Mouse (Mus musculus): ENCODE results near the gene Dysf.

Gene Dysf

DNA sequence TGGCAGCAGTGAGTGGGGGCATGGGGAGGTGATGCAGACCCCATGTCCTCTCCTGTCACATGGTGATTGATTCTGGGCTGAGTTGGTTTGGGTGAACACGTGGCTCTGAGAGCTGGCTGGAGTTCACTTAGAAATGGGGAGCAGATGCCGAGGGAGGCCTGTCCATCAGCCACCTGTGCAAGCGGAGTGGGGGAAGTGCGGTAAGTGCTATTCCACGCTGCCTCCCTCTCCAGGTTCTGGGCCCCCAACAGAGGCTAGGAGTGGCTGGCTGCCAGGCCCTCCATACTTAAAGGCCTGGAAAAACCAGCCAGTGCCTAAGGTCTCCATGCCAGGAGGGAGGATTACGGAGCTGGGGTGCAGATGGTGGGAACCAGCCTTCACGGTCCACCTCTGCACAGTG is 222.7 kb downstream of the Dysf start:
- peak; percentile 11 for DNase-seq (ENCODE audit: low read depth, low spot score)

DNA sequence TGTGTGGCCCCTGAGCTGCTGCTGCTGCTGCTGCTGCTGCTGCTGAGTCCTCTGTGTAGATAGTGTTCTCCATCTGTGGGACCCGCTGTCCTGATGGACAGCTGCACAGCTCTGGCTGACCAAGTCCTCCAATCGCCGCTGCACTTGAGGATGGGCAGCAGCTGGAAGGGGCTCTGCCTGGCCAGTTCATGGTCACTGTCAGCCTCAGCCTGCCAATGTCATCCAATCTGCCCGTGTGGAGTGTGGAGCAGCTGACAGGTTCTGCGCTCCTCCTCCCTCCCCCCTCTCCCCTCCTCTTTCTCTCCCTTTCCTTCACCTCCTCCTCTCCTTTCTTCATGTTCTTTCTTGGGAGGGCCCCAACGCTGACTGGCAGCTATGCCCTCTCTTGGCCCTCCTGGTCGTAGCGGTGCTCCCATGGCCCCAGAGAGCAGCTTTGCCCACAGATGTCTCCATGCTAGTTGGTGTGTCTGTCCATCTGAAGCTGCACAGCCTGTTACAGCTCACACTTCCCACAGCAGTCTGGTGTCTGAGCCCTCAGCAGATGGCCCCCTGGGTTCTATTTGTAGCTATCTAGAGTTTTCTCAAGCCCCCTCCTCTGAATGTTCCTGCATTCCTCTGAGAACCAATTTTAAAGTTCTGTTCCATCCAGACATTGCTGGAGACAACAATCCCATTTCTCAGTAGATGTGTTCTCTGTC is 223.8 kb downstream of the Dysf start:
- peak; percentile 58 for DNase-seq (ENCODE audit: low read depth, low spot score)

DNA sequence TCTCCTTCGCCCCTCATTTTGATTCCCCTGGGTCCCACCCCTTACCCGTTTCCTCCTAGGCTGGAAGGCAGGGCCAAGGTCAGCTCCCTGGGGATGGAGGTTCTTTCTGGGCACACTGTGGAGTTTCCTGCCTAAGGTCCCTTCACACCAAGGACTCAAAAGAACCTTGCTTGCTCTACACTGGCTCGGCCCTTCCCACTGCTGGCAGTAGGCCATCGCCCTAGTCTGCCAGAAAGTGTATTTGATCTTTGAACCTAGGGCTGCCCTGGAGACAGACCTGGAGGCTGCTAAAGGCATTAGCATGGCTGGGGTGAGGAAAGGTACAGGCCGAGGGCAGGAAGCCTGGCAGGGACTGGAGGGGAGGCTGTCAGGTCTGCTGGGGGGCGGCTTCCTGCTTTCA is 225.4 kb downstream of the Dysf start:
- no peak for DNase-seq (ENCODE audit: low read depth, low spot score)

DNA sequence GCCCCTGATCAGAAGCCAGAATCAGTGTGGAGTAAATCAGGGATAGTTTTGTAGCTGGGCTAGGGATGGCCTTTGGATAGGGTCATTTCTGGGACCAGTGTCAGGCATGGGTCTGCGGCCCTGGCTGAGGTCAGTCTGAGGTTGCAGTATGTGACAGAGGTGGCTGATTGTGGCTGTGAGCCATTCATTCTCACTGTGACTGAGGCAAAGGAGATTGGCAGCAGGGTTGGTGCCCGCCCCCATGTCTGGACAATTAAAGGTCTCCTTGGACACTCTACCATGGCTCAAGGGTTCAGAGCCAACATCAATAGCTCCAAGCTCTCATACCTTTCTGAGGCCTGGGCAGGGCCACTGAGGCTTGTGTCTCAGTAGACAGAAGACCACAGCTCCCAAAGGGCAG is 227.0 kb downstream of the Dysf start:
- DNase-seq (ENCODE audit: low read depth, low spot score): no peak

DNA sequence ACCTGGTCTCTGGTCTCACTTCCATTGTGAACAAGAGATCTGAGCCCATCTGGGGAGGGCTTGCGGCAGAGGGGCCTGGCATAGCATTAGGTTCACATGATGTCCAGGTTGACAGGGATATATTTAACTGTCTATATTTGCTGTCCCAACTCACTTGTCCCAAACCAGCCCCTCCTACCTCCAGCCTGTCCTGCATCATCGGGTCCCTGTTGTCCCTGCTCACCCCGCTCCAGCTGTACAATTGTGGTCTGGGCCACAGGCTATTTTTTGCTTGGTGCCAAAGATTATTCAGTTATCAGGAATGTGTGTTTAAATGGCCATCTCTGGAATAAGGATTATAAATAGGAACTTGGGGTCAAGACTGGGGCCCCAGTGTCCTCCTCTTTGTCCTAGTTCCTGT is 235.0 kb downstream of the Dysf start:
- no peak for DNase-seq (ENCODE audit: low read depth, low spot score)

DNA sequence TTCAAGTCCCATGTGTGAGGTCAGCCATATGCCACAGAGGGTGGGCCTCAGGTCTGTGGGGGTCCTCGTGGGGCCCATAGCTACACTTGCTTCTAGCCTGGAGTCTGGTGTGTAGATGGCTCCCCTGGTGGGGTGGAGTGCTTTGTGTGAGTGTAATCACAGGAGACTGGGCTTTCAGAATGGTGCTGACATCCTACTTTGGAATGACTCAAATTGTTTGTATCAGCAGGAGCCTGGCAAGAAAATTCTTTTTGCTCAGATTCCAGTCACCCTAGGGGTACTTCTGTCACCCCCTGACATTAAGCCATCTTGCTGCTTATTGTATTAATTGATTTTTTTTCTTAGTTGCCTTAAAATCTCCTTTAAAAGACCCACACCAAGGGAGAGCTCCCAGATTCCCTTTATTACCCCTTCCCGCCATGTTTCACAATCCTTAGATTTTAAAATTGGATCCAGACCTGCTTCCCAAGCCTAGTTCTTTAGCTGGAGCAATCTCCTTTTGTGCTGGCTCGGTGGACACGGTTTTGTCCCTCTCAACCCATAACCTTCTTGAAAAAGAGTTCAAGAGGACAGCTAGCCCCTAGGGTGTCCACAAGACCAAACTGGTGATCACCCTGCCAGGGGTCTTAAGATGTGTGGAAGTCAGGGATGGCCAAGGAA is 237.8 kb downstream of the Dysf start:
- DNase-seq (ENCODE audit: low read depth, low spot score): no peak

DNA sequence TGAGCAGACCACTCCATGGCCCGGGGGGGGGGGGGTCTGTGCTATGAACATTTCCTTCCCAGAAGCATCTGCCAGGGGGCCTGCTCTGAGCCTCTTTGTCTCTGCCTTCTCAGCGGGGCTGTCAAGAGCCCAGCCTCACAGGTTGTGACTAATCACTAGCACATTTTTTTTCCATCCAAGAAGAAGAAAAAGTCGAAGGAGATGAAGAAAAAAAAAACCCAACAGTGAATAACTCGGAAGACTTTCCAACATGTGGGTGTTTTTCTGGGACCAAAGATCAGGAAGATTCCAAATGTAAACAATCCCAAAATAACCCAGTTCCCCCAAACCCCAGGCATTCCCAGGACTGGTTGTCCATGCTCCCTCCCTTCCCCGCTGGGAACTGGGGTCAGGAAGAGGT is 238.6 kb downstream of the Dysf start:
- DNase-seq (ENCODE audit: low read depth, low spot score): peak; percentile 38

All from brain, adult 2 months (tissue).